Mouse (Mus musculus) liver, embryonic 14.5 days (tissue): ENCODE results near the gene Pnrc1.

ENCODE experiments used
- CTCF ChIP-seq: IDR thresholded peaks from 2 replicates; pipeline ENCODE4 v1.5.1; 2016; ENCODE audit warnings: antibody characterized with exemption, low read depth, control low read depth
- EP300 ChIP-seq: IDR thresholded peaks from 2 replicates; pipeline ENCODE4 v1.6.1; 2016; ENCODE audit warnings: antibody characterized with exemption, low read depth

- peak; percentile 58 for TF ChIP-seq CTCF
- TF ChIP-seq EP300 = 0 out of 2 replicates have a peak, but pooled peaks have one; percentile 8
Measured at GRCm38 (mm10) chr4:33247479-33248053, 42.4 kb downstream of the Pnrc1 start.
